Mouse (Mus musculus): ENCODE data around the gene Lrrc23. TPM values are rescaled to one million over a fixed set of nuclear protein-coding genes. Genes with fewer than 3 reads are reported as not detected.
"Not testable (repeated sequence)": the region's sequence is repeated elsewhere in the genome, so short reads cannot be mapped to it uniquely, and the experiment has no call there.

Gene Lrrc23
- total RNA-seq, 4 experiments from 2014 or later, result 2.3 to 3.4 (median 2.7) TPM

GRCm38 (mm10) chr6:124807986-124808357 is 28.4 kb upstream of the Lrrc23 start:
- no peak for DNase-seq (ENCODE audit: low spot score in 2 of 2)

- DNase-seq (ENCODE audit: low spot score in 2 of 2), result peak in 1 of 2 experiments; percentile 42
Observed at GRCm38 (mm10) chr6:124807366-124807765, 27.8 kb upstream of the Lrrc23 start.

- DNase-seq (ENCODE audit: low spot score in 2 of 2), result no peak
Observed at GRCm38 (mm10) chr6:124806446-124807140, 27.1 kb upstream of the Lrrc23 start.

GRCm38 (mm10) chr6:124805341-124806321 is 26.1 kb upstream of the Lrrc23 start:
- DNase-seq (ENCODE audit: low spot score in 2 of 2), result peak; percentile 92 to 97

- no peak for DNase-seq (ENCODE audit: low spot score in 2 of 2)
Observed at GRCm38 (mm10) chr6:124804341-124804740, 24.8 kb upstream of the Lrrc23 start.

GRCm38 (mm10) chr6:124803691-124804090 is 24.2 kb upstream of the Lrrc23 start:
- DNase-seq (ENCODE audit: low spot score in 2 of 2), result not testable (repeated sequence)

GRCm38 (mm10) chr6:124803061-124803460 is 23.5 kb upstream of the Lrrc23 start:
- no peak for DNase-seq (ENCODE audit: low spot score in 2 of 2)

- not testable (repeated sequence) for DNase-seq (ENCODE audit: low spot score in 2 of 2)
Observed at GRCm38 (mm10) chr6:124802400-124802799, 22.9 kb upstream of the Lrrc23 start.

GRCm38 (mm10) chr6:124796200-124796599 is 16.7 kb upstream of the Lrrc23 start:
- DNase-seq (ENCODE audit: low spot score in 2 of 2), result no peak

- DNase-seq (ENCODE audit: low spot score in 2 of 2), result no peak
Observed at GRCm38 (mm10) chr6:124795781-124796180, 16.3 kb upstream of the Lrrc23 start.

- DNase-seq (ENCODE audit: low spot score in 2 of 2), result no peak
Observed at GRCm38 (mm10) chr6:124791911-124792310, 12.4 kb upstream of the Lrrc23 start.

- no peak for DNase-seq (ENCODE audit: low spot score in 2 of 2)
Observed at GRCm38 (mm10) chr6:124790121-124790520, 10.6 kb upstream of the Lrrc23 start.

GRCm38 (mm10) chr6:124789519-124789918 is 10.0 kb upstream of the Lrrc23 start:
- no peak for DNase-seq (ENCODE audit: low spot score in 2 of 2)

GRCm38 (mm10) chr6:124787722-124788121 is 8.2 kb upstream of the Lrrc23 start:
- DNase-seq (ENCODE audit: low spot score in 2 of 2), result no peak

- DNase-seq (ENCODE audit: low spot score in 2 of 2), result no peak
Observed at GRCm38 (mm10) chr6:124786756-124787420, 7.4 kb upstream of the Lrrc23 start.

- DNase-seq (ENCODE audit: low spot score in 2 of 2), result no peak
Observed at GRCm38 (mm10) chr6:124782436-124782835, 2.9 kb upstream of the Lrrc23 start.

GRCm38 (mm10) chr6:124780917-124781316 is 1.4 kb upstream of the Lrrc23 start:
- no peak for DNase-seq (ENCODE audit: low spot score in 2 of 2)

- DNase-seq (ENCODE audit: low spot score in 2 of 2), result no peak
Observed at GRCm38 (mm10) chr6:124779984-124780416, 473 bp upstream of the Lrrc23 start.

GRCm38 (mm10) chr6:124770511-124770910 is 9.0 kb downstream of the Lrrc23 start:
- DNase-seq (ENCODE audit: low spot score in 2 of 2), result no peak

- DNase-seq (ENCODE audit: low spot score in 2 of 2), result no peak
Observed at GRCm38 (mm10) chr6:124770013-124770412, 9.5 kb downstream of the Lrrc23 start.

- DNase-seq (ENCODE audit: low spot score in 2 of 2), result peak; percentile 63 to 76
Observed at GRCm38 (mm10) chr6:124769101-124769765, 10.3 kb downstream of the Lrrc23 start, which contains the start of gene Eno2. TSS of gene Eno2 (minus strand) at chr6:124769673.
